Mouse (Mus musculus) forebrain, embryonic 16.5 days (tissue): ENCODE measurements around the gene Gpr156. TPM values are rescaled to one million over a fixed set of nuclear protein-coding genes. Genes with fewer than 3 reads are reported as not detected.
"Not testable (repeated sequence)": the region's sequence is repeated elsewhere in the genome, so short reads cannot be mapped to it uniquely, and the experiment has no call there.

Experiments used
- ATAC-seq: fragments of 200-750 bp; cut with Nextera tagmentation; 2 replicates; pipeline ENCODE4 v1.8.0; 2017; ENCODE audit warnings: mild to moderate bottlenecking, moderate library complexity
- H3K27ac ChIP-seq: fragments of 300-500 bp; sonication (generic); 2 replicates; pipeline ENCODE4 v1.5.1; 2014; ENCODE audit warnings: low read length, control low read depth
- H3K27me3 ChIP-seq: fragments of 300-500 bp; sonication (generic); replicated peaks from 2 replicates; pipeline ENCODE4 v1.6.1; 2014; ENCODE audit warnings: low read length; ENCODE audit not compliant: control insufficient read depth, insufficient read depth
- H3K36me3 ChIP-seq: fragments of 300-500 bp; sonication (generic); 2 replicates; pipeline ENCODE4 v1.6.1; 2014; ENCODE audit not compliant: control insufficient read depth, insufficient read depth
- H3K4me1 ChIP-seq: fragments of 300-500 bp; sonication (generic); replicated peaks from 2 replicates; pipeline ENCODE4 v1.6.1; 2014; ENCODE audit warnings: low read length; ENCODE audit not compliant: control insufficient read depth, insufficient read depth
- H3K4me2 ChIP-seq: fragments of 300-500 bp; sonication (generic); 2 replicates; pipeline ENCODE4 v1.6.1; 2014; ENCODE audit warnings: mild to moderate bottlenecking, low read length, control low read depth
- H3K4me3 ChIP-seq: fragments of 300-500 bp; sonication (generic); replicated peaks from 2 replicates; pipeline ENCODE4 v1.5.1; 2014; ENCODE audit warnings: mild to moderate bottlenecking, low read length, control low read depth
- H3K9ac ChIP-seq: fragments of 300-500 bp; sonication (generic); replicated peaks from 2 replicates; pipeline ENCODE4 v1.6.1; 2014; ENCODE audit warnings: low read depth, low read length, control low read depth
- H3K9me3 ChIP-seq: fragments of 300-500 bp; sonication (generic); 2 replicates; pipeline ENCODE4 v1.6.1; 2016; ENCODE audit warnings: low read length; ENCODE audit not compliant: control insufficient read depth
- WGBS: fragments of 180-500 bp; shearing (Covaris S2); extraction: QIAGEN DNeasy Blood & Tissue Kit; methylation state at CpG from one replicate; pipeline ENCODE4 v1.1.7; 2014; 5-methylcytosine and 5-hydroxymethylcytosine counted together
- polyA plus RNA-seq: library from polyadenylated mRNA; unstranded; fragments of >200 nt; fragmentation: Nextera tagmentation; extraction: Ambion mirVana; gene quantifications from 2 replicates; pipeline ENCODE4 v1.2.1, GENCODE M21; 2015

Gene Gpr156
- polyA plus RNA-seq, 1 experiment from 2014 or later, result 5.4 TPM

- Histone ChIP-seq H3K36me3 (no peaks in the 10 kb centered on the region), H3K27me3 (no peaks in the 10 kb centered on the region), H3K4me1 (peaks cover 17% of the 10 kb centered on the region), H3K27ac (peak overlapping the region; percentile 33), H3K9ac (no peak overlapping the region), H3K4me2 (peak overlapping the region; percentile 16), H3K4me3 (no peak overlapping the region), H3K9me3 (no peaks in the 10 kb centered on the region)
- WGBS, result 35% methylated on average over 15 of the region's 15 CpGs
- ATAC-seq, result peak; percentile 66
These were observed 47.3 kb downstream of the Gpr156 start for GRCm38 (mm10) chr16:37963331-37964281.

- ATAC-seq, result 0 out of 2 replicates have a peak, but pooled peaks have one; percentile 20
- Histone ChIP-seq H3K4me3 (no peak overlapping the region), H3K36me3 (no peaks in the 10 kb centered on the region), H3K27me3 (no peaks in the 10 kb centered on the region), H3K9ac (no peak overlapping the region), H3K4me2 (no peak overlapping the region), H3K27ac (no peak overlapping the region; the same call in 1 of the 2 replicates), H3K4me1 (peaks cover 17% of the 10 kb centered on the region), H3K9me3 (no peaks in the 10 kb centered on the region)
- WGBS, result 82% methylated on average over 4 of the region's 4 CpGs
These were observed 48.2 kb downstream of the Gpr156 start for GRCm38 (mm10) chr16:37964380-37965070.

GRCm38 (mm10) chr16:37966871-37967270, 50.6 kb downstream of the Gpr156 start:
- H3K9ac ChIP-seq, result no peak overlapping the region

GRCm38 (mm10) chr16:37967415-37967814, 51.1 kb downstream of the Gpr156 start:
- Histone ChIP-seq H3K4me2 (no peak overlapping the region), H3K4me1 (peaks cover 22% of the 10 kb centered on the region), H3K4me3 (no peak overlapping the region), H3K27ac (no peak overlapping the region), H3K27me3 (no peaks in the 10 kb centered on the region), H3K9ac (no peak overlapping the region), H3K36me3 (no peaks in the 10 kb centered on the region), H3K9me3 (no peaks in the 10 kb centered on the region)
- WGBS, result 69% methylated on average over 2 of the region's 2 CpGs
- no peak for ATAC-seq

More at GRCm38 (mm10) chr16:37966871-37967270, 50.6 kb downstream of the Gpr156 start:
- WGBS, result 92% methylated on average over 7 of the region's 7 CpGs
- peaks cover 22% of the 10 kb centered on the region for H3K4me1 ChIP-seq
- no peak overlapping the region for H3K27ac ChIP-seq
- H3K4me2 ChIP-seq, result no peak overlapping the region
- ATAC-seq, result no peak
- no peaks in the 10 kb centered on the region for H3K9me3 ChIP-seq
- no peaks in the 10 kb centered on the region for H3K27me3 ChIP-seq
- H3K36me3 ChIP-seq, result no peaks in the 10 kb centered on the region
- H3K4me3 ChIP-seq, result no peak overlapping the region

GRCm38 (mm10) chr16:37971522-37971921, 55.2 kb downstream of the Gpr156 start:
- H3K4me2 ChIP-seq, result no peak overlapping the region
- ATAC-seq, result no peak
- no peaks in the 10 kb centered on the region for H3K27me3 ChIP-seq
- H3K4me3 ChIP-seq, result no peak overlapping the region
- H3K9me3 ChIP-seq, result no peaks in the 10 kb centered on the region
- H3K27ac ChIP-seq, result no peak overlapping the region
- WGBS, result 63% methylated on average over 5 of the region's 5 CpGs
- H3K9ac ChIP-seq, result no peak overlapping the region
- peaks cover 17% of the 10 kb centered on the region for H3K4me1 ChIP-seq
- H3K36me3 ChIP-seq, result no peaks in the 10 kb centered on the region

GRCm38 (mm10) chr16:37972357-37972756, 56.1 kb downstream of the Gpr156 start:
- WGBS, result 67% methylated on average over 8 of the region's 8 CpGs

GRCm38 (mm10) chr16:37973239-37973638, 56.9 kb downstream of the Gpr156 start:
- H3K9me3 ChIP-seq, H3K27me3 ChIP-seq, H3K4me3 ChIP-seq, H3K4me2 ChIP-seq, H3K27ac ChIP-seq, ATAC-seq, H3K36me3 ChIP-seq, H3K9ac ChIP-seq: not testable (repeated sequence)
- peaks cover 17% of the 10 kb centered on the region for H3K4me1 ChIP-seq
- 89% methylated on average over 9 of the region's 9 CpGs for WGBS

More at GRCm38 (mm10) chr16:37972357-37972756, 56.1 kb downstream of the Gpr156 start:
- no peaks in the 10 kb centered on the region for H3K27me3 ChIP-seq
- ATAC-seq, result no peak
- no peak overlapping the region for H3K4me2 ChIP-seq
- no peak overlapping the region for H3K27ac ChIP-seq
- H3K36me3 ChIP-seq, result no peaks in the 10 kb centered on the region
- peaks cover 17% of the 10 kb centered on the region for H3K4me1 ChIP-seq
- no peaks in the 10 kb centered on the region for H3K9me3 ChIP-seq
- no peak overlapping the region for H3K4me3 ChIP-seq
- H3K9ac ChIP-seq, result no peak overlapping the region

- 39% methylated on average over 11 of the region's 11 CpGs for WGBS
- Histone ChIP-seq H3K4me3 (no peak overlapping the region), H3K27ac (peak overlapping the region; percentile 26; the same call in 1 of the 2 replicates), H3K27me3 (no peaks in the 10 kb centered on the region), H3K9me3 (no peaks in the 10 kb centered on the region), H3K9ac (no peak overlapping the region), H3K4me2 (no peak overlapping the region), H3K36me3 (no peaks in the 10 kb centered on the region), H3K4me1 (peaks cover 17% of the 10 kb centered on the region)
- peak; percentile 72 for ATAC-seq
These were observed 57.7 kb downstream of the Gpr156 start for GRCm38 (mm10) chr16:37973855-37974519.
